Mouse (Mus musculus) 3134 (cell line): ENCODE measurements around the gene Nrxn3.

Source experiments
- DNase-seq: peaks from one replicate; pipeline ENCODE4 v3.0.0-alpha.2; 2011; ENCODE audit warnings: low spot score; ENCODE audit not compliant: insufficient read length; ENCODE audit errors: extremely low read depth

Nrxn3 gene

GRCm38 (mm10) chr12:89995392-89995791, 1272.7 kb downstream of the Nrxn3 start:
- no peak for DNase-seq

GRCm38 (mm10) chr12:90010280-90010679, 1287.6 kb downstream of the Nrxn3 start:
- no peak for DNase-seq

GRCm38 (mm10) chr12:90013958-90014357, 1291.3 kb downstream of the Nrxn3 start:
- no peak for DNase-seq

- no peak for DNase-seq
These were observed 1304.3 kb downstream of the Nrxn3 start for GRCm38 (mm10) chr12:90027023-90027422.

GRCm38 (mm10) chr12:90041038-90041437, 1318.4 kb downstream of the Nrxn3 start:
- DNase-seq: no peak

GRCm38 (mm10) chr12:90056256-90056655, 1333.6 kb downstream of the Nrxn3 start:
- no peak for DNase-seq

GRCm38 (mm10) chr12:90059786-90060185, 1337.1 kb downstream of the Nrxn3 start:
- no peak for DNase-seq

- no peak for DNase-seq
These were observed 1338.6 kb downstream of the Nrxn3 start for GRCm38 (mm10) chr12:90061312-90061711.

- DNase-seq: no peak
These were observed 1339.5 kb downstream of the Nrxn3 start for GRCm38 (mm10) chr12:90062219-90062618.

GRCm38 (mm10) chr12:90063443-90063842, 1340.8 kb downstream of the Nrxn3 start:
- DNase-seq: no peak

GRCm38 (mm10) chr12:90085862-90086261, 1363.2 kb downstream of the Nrxn3 start:
- no peak for DNase-seq

GRCm38 (mm10) chr12:90095754-90096153, 1373.1 kb downstream of the Nrxn3 start:
- no peak for DNase-seq

GRCm38 (mm10) chr12:90113351-90113791, 1390.7 kb downstream of the Nrxn3 start:
- no peak for DNase-seq

- no peak for DNase-seq
These were observed 1409.5 kb downstream of the Nrxn3 start for GRCm38 (mm10) chr12:90131927-90132869.

- no peak for DNase-seq
These were observed 1419.3 kb downstream of the Nrxn3 start for GRCm38 (mm10) chr12:90142011-90142410.

GRCm38 (mm10) chr12:90144247-90144646, 1421.6 kb downstream of the Nrxn3 start:
- DNase-seq: no peak

GRCm38 (mm10) chr12:90158131-90158772, 1435.6 kb downstream of the Nrxn3 start:
- DNase-seq: no peak

GRCm38 (mm10) chr12:90159911-90160310, 1437.2 kb downstream of the Nrxn3 start:
- no peak for DNase-seq

GRCm38 (mm10) chr12:90166118-90166517, 1443.4 kb downstream of the Nrxn3 start:
- DNase-seq: no peak

- DNase-seq: no peak
These were observed 1458.9 kb downstream of the Nrxn3 start for GRCm38 (mm10) chr12:90181566-90181965.

- no peak for DNase-seq
These were observed 1460.3 kb downstream of the Nrxn3 start for GRCm38 (mm10) chr12:90183021-90183420.

- no peak for DNase-seq
These were observed 1473.5 kb downstream of the Nrxn3 start for GRCm38 (mm10) chr12:90196161-90196560.
